Mouse (Mus musculus): ENCODE results near the gene Tcf7l2. TPM values are rescaled to one million over a fixed set of nuclear protein-coding genes. Genes with fewer than 3 reads are reported as not detected.

Tcf7l2 gene
- polyA plus RNA-seq, 1 experiment from 2014 or later = 150 TPM

- H3K27me3 ChIP-seq (ENCODE audit: control insufficient read depth, insufficient read depth, low read length) = no peaks in the 10 kb centered on the region
- no peak overlapping the region for H3K4me2 ChIP-seq (ENCODE audit: low read depth, low read length, severe bottlenecking)
- H3K4me3 ChIP-seq (ENCODE audit: low read depth, low read length) = no peak overlapping the region
- H3K9ac ChIP-seq (ENCODE audit: low read length) = no peak overlapping the region
- H3K4me1 ChIP-seq (replicated peaks; ENCODE audit: control insufficient read depth, insufficient read depth, low read length) = 0 out of 2 replicates have a peak, but pooled peaks cover 3% of the 10 kb centered on the region
- ATAC-seq (replicated peaks; ENCODE audit: low FRiP score) (no peak), DNase-seq (ENCODE audit: low spot score) (peak; percentile 32)
- no peaks in the 10 kb centered on the region; the same call in 1 of the 2 replicates for H3K9me3 ChIP-seq (ENCODE audit: control insufficient read depth, low read length)
- 92% methylated on average over 5 of the region's 5 CpGs for WGBS
- H3K36me3 ChIP-seq (ENCODE audit: control insufficient read depth, insufficient read depth, low read length) = peaks cover 7% of the 10 kb centered on the region
- no peak overlapping the region for H3K27ac ChIP-seq (ENCODE audit: low read depth, low read length)
Measured at GRCm38 (mm10) chr19:55928674-55929073, 187.1 kb downstream of the Tcf7l2 start.

- ATAC-seq (replicated peaks; ENCODE audit: low FRiP score) = no peak
- H3K9me3 ChIP-seq (ENCODE audit: control insufficient read depth, low read length) = no peaks in the 10 kb centered on the region; the same call in 1 of the 2 replicates
- 93% methylated on average over 17 of the region's 17 CpGs for WGBS
- H3K4me3 ChIP-seq (ENCODE audit: low read depth, low read length) = no peak overlapping the region
- no peak overlapping the region for H3K4me2 ChIP-seq (ENCODE audit: low read depth, low read length, severe bottlenecking)
- no peak for DNase-seq (ENCODE audit: low spot score)
- H3K9ac ChIP-seq (ENCODE audit: low read length) = no peak overlapping the region
- H3K27ac ChIP-seq (ENCODE audit: low read depth, low read length) = no peak overlapping the region
- H3K36me3 ChIP-seq (ENCODE audit: control insufficient read depth, insufficient read depth, low read length) = peaks cover 7% of the 10 kb centered on the region
- no peaks in the 10 kb centered on the region for H3K27me3 ChIP-seq (ENCODE audit: control insufficient read depth, insufficient read depth, low read length)
- peaks cover 4% of the 10 kb centered on the region; the same call in 1 of the 2 replicates for H3K4me1 ChIP-seq (replicated peaks; ENCODE audit: control insufficient read depth, insufficient read depth, low read length)
Measured at GRCm38 (mm10) chr19:55931642-55932041, 190.0 kb downstream of the Tcf7l2 start.

DNA sequence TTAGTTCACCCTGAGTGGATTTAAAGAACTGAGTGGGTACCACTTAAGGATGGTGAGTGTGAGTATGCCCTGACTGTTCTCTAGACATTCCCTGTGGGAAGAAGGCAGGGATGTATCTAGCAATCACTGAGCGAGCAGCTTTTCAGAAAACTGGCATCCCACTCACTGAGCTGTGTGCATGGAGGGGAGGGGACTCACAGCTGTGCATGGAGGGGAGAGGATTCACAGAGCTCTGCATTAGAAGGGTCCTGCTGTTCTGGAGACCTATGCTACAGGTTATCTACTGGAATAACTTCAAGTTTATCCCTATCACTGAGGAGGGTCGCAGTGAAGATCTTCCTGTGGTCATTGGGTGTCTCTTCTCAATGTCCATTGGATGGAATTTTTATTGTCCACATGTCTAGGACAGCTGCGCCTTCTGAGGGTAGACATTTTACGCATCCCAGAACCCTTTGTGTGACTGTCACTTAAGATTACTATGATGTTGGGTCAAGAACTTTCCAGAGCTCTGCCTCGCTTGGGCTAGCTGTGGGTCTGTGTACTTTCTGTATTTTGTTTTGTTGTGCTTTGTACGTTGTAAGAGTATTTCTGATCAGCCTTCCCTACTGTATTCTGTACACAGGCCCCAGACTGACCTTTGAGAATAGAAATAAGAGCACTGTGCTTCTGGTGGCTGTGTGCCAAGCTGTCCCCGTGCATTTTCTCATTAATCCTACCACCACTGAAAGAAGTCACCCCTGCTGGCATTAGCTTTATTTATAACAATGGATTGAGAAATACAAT lies 192.5 kb downstream of the Tcf7l2 start:
- Histone ChIP-seq H3K4me2 (ENCODE audit: low read depth, low read length, severe bottlenecking) (no peak overlapping the region), H3K4me1 (replicated peaks; ENCODE audit: control insufficient read depth, insufficient read depth, low read length) (peaks cover 4% of the 10 kb centered on the region; the same call in 1 of the 2 replicates), H3K9ac (ENCODE audit: low read length) (no peak overlapping the region), H3K27ac (ENCODE audit: low read depth, low read length) (no peak overlapping the region), H3K27me3 (ENCODE audit: control insufficient read depth, insufficient read depth, low read length) (no peaks in the 10 kb centered on the region), H3K9me3 (ENCODE audit: control insufficient read depth, low read length) (no peaks in the 10 kb centered on the region; the same call in 1 of the 2 replicates), H3K4me3 (ENCODE audit: low read depth, low read length) (no peak overlapping the region), H3K36me3 (ENCODE audit: control insufficient read depth, insufficient read depth, low read length) (peaks cover 4% of the 10 kb centered on the region)
- no peak for DNase-seq (ENCODE audit: low spot score)
- ATAC-seq (replicated peaks; ENCODE audit: low FRiP score) = no peak
- 64% methylated on average over 7 of the region's 7 CpGs for whole genome bisulfite sequencing

GRCm38 (mm10) chr19:55934730-55935003 lies 193.0 kb downstream of the Tcf7l2 start:
- WGBS = 85% methylated on average over 3 of the region's 3 CpGs
- no peak overlapping the region for H3K9ac ChIP-seq (ENCODE audit: low read length)

DNA sequence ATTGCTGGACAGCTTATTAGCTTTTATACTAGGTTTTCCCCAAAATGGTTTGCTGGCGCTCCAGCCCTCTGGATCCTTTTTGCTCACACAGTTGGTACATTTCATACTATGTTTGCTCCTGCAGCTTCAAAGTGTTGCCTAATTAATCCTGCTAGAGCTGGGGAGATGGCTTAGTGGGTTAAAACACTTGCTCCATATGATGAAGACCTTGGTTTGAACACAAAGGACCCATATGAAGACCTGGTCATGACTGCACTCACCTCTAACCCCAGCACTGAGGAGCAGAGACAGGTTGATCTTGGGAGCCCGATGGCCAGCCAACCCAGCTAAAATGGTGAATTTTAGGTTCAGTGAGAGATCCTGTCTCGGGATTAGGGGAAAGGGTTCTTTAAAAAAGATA lies 195.4 kb downstream of the Tcf7l2 start:
- Histone ChIP-seq H3K4me2 (ENCODE audit: low read depth, low read length, severe bottlenecking) (no peak overlapping the region), H3K27ac (ENCODE audit: low read depth, low read length) (no peak overlapping the region), H3K27me3 (ENCODE audit: control insufficient read depth, insufficient read depth, low read length) (no peaks in the 10 kb centered on the region), H3K4me3 (ENCODE audit: low read depth, low read length) (no peak overlapping the region), H3K4me1 (replicated peaks; ENCODE audit: control insufficient read depth, insufficient read depth, low read length) (peaks cover 14% of the 10 kb centered on the region; the same call in 1 of the 2 replicates), H3K9ac (ENCODE audit: low read length) (no peak overlapping the region), H3K9me3 (ENCODE audit: control insufficient read depth, low read length) (no peaks in the 10 kb centered on the region), H3K36me3 (ENCODE audit: control insufficient read depth, insufficient read depth, low read length) (no peaks in the 10 kb centered on the region)
- ATAC-seq (replicated peaks; ENCODE audit: low FRiP score) (no peak), DNase-seq (ENCODE audit: low spot score) (no peak)
- WGBS = 91% methylated on average over 3 of the region's 3 CpGs

More at GRCm38 (mm10) chr19:55934730-55935003, 193.0 kb downstream of the Tcf7l2 start:
- peaks cover 4% of the 10 kb centered on the region for H3K36me3 ChIP-seq (ENCODE audit: control insufficient read depth, insufficient read depth, low read length)
- H3K9me3 ChIP-seq (ENCODE audit: control insufficient read depth, low read length) = no peaks in the 10 kb centered on the region; the same call in 1 of the 2 replicates
- no peak overlapping the region for H3K4me2 ChIP-seq (ENCODE audit: low read depth, low read length, severe bottlenecking)
- H3K27ac ChIP-seq (ENCODE audit: low read depth, low read length) = no peak overlapping the region
- H3K4me3 ChIP-seq (ENCODE audit: low read depth, low read length) = no peak overlapping the region
- peaks cover 4% of the 10 kb centered on the region; the same call in 1 of the 2 replicates for H3K4me1 ChIP-seq (replicated peaks; ENCODE audit: control insufficient read depth, insufficient read depth, low read length)
- H3K27me3 ChIP-seq (ENCODE audit: control insufficient read depth, insufficient read depth, low read length) = no peaks in the 10 kb centered on the region
- ATAC-seq (replicated peaks; ENCODE audit: low FRiP score) = no peak
- no peak for DNase-seq (ENCODE audit: low spot score)

DNA sequence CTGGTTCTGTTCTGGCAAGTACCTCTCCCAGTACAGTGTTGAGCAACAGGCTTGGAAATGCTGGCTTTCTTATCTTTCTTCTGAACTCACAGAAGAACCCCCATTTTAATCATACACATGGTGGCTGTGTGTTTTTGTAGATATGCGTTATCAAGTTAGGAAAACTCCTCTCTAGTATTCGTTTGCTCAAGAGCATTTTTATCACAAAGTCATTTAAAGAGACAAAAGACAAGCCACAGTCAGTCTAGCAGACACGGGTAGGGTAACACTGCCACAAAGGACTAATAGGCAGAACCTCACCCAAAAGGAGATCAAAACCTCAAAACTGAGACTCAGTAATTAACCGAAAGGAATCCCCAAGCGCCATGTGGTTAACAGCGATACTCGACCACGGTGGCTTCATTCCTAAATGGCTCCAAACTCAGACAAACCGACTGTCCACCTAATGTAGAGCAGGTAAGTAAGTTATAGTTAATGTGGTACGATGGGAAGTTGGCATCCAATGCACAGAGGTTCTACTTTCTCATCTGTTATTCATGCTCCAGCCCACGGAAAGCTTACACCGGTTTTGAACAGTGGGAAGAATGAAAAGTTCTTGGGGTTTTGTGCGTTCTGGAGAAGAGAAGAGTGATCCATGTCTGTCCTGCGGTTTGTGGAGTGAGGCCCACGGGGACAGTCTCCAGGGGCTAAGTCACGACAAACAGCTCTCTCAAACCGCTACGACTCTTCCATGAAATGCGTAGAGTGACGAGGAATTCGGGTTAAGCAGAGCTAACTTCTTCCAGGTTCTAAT lies 196.8 kb downstream of the Tcf7l2 start:
- Histone ChIP-seq H3K9ac (ENCODE audit: low read length) (no peak overlapping the region), H3K36me3 (ENCODE audit: control insufficient read depth, insufficient read depth, low read length) (no peaks in the 10 kb centered on the region), H3K27ac (ENCODE audit: low read depth, low read length) (no peak overlapping the region), H3K4me2 (ENCODE audit: low read depth, low read length, severe bottlenecking) (no peak overlapping the region), H3K4me3 (ENCODE audit: low read depth, low read length) (no peak overlapping the region), H3K9me3 (ENCODE audit: control insufficient read depth, low read length) (no peaks in the 10 kb centered on the region), H3K27me3 (ENCODE audit: control insufficient read depth, insufficient read depth, low read length) (no peaks in the 10 kb centered on the region), H3K4me1 (replicated peaks; ENCODE audit: control insufficient read depth, insufficient read depth, low read length) (peaks cover 14% of the 10 kb centered on the region; the same call in 1 of the 2 replicates)
- 93% methylated on average over 21 of the region's 21 CpGs for WGBS
- no peak for ATAC-seq (replicated peaks; ENCODE audit: low FRiP score)
- no peak for DNase-seq (ENCODE audit: low spot score)

- no peak overlapping the region for H3K9ac ChIP-seq (ENCODE audit: low read length)
- H3K27me3 ChIP-seq (ENCODE audit: control insufficient read depth, insufficient read depth, low read length) = no peaks in the 10 kb centered on the region
- no peak overlapping the region for H3K4me3 ChIP-seq (ENCODE audit: low read depth, low read length)
- H3K9me3 ChIP-seq (ENCODE audit: control insufficient read depth, low read length) = no peaks in the 10 kb centered on the region
- no peak overlapping the region for H3K4me2 ChIP-seq (ENCODE audit: low read depth, low read length, severe bottlenecking)
- whole genome bisulfite sequencing = 89% methylated on average over 5 of the region's 5 CpGs
- DNase-seq (ENCODE audit: low spot score) = no peak
- H3K4me1 ChIP-seq (replicated peaks; ENCODE audit: control insufficient read depth, insufficient read depth, low read length) = peaks cover 14% of the 10 kb centered on the region; the same call in 1 of the 2 replicates
- no peak for ATAC-seq (replicated peaks; ENCODE audit: low FRiP score)
- no peak overlapping the region for H3K27ac ChIP-seq (ENCODE audit: low read depth, low read length)
- H3K36me3 ChIP-seq (ENCODE audit: control insufficient read depth, insufficient read depth, low read length) = no peaks in the 10 kb centered on the region
Measured at GRCm38 (mm10) chr19:55939090-55939489, 197.5 kb downstream of the Tcf7l2 start.

- Histone ChIP-seq H3K27ac (ENCODE audit: low read depth, low read length) (no peak overlapping the region), H3K27me3 (ENCODE audit: control insufficient read depth, insufficient read depth, low read length) (no peaks in the 10 kb centered on the region), H3K4me2 (ENCODE audit: low read depth, low read length, severe bottlenecking) (no peak overlapping the region), H3K9me3 (ENCODE audit: control insufficient read depth, low read length) (no peaks in the 10 kb centered on the region), H3K4me1 (replicated peaks; ENCODE audit: control insufficient read depth, insufficient read depth, low read length) (peaks cover 10% of the 10 kb centered on the region; the same call in 1 of the 2 replicates), H3K4me3 (ENCODE audit: low read depth, low read length) (no peak overlapping the region), H3K36me3 (ENCODE audit: control insufficient read depth, insufficient read depth, low read length) (no peaks in the 10 kb centered on the region), H3K9ac (ENCODE audit: low read length) (no peak overlapping the region)
- 95% methylated on average over 4 of the region's 4 CpGs for WGBS
- ATAC-seq (replicated peaks; ENCODE audit: low FRiP score) = no peak
- no peak for DNase-seq (ENCODE audit: low spot score)
Measured at GRCm38 (mm10) chr19:55939719-55940118, 198.1 kb downstream of the Tcf7l2 start.

Data from forebrain, embryonic 11.5 days (tissue).